Mouse (Mus musculus): ENCODE measurements around the gene Hoxb9. TPM values are rescaled to one million over a fixed set of nuclear protein-coding genes. Genes with fewer than 3 reads are reported as not detected.

Hoxb9 gene
- polyA plus RNA-seq, 1 experiment from 2014 or later: 7.2 TPM

MicroRNAs encoded within 50 kb of the gene (microRNA counts, 519-probe panel; counts per million panel counts)
- microRNA mmu-miR-10a: 5,299 counts per million, percentile 90 among the panel's probes with 10 or more counts
- 51.3 counts per million for microRNA mmu-miR-196a

Small RNA genes within 50 kb of the gene (microRNA-seq; reads per million reads assigned to microRNA genes)
- 97,277 reads per million, percentile 100 among the genes with 10 or more reads in this experiment for gene Mir10a
- not detected for gene Mir196a-1

Other genes with a start within 250 kb of the Hoxb9 start
- not detected in 2 replicates for gene Gip, start 246.9 kb upstream of the Hoxb9 start, polyA plus RNA-seq (2015; fragmentation: Nextera tagmentation; extraction: Ambion mirVana)
- 138 and 141 TPM in 2 replicates for gene Snf8, start 236.6 kb upstream of the Hoxb9 start, polyA plus RNA-seq (2015; fragmentation: Nextera tagmentation; extraction: Ambion mirVana)
- gene Ube2z, start 206.1 kb upstream of the Hoxb9 start, polyA plus RNA-seq (2015; fragmentation: Nextera tagmentation; extraction: Ambion mirVana): 31.0 and 31.7 TPM in 2 replicates
- gene Atp5g1, start 195.8 kb upstream of the Hoxb9 start, polyA plus RNA-seq (2015; fragmentation: Nextera tagmentation; extraction: Ambion mirVana): 530 and 549 TPM in 2 replicates
- gene Calcoco2, start 159.5 kb upstream of the Hoxb9 start, polyA plus RNA-seq (2015; fragmentation: Nextera tagmentation; extraction: Ambion mirVana): not detected in 2 replicates
- gene Ttll6, start 137.7 kb upstream of the Hoxb9 start, polyA plus RNA-seq (2015; fragmentation: Nextera tagmentation; extraction: Ambion mirVana): 0.22 and 0.26 TPM in 2 replicates
- gene Hoxb13, start 77.1 kb upstream of the Hoxb9 start, polyA plus RNA-seq (2015; fragmentation: Nextera tagmentation; extraction: Ambion mirVana): not detected in 2 replicates
- 19.2 and 27.2 TPM in 2 replicates for gene Hoxb8, start 10.4 kb downstream of the Hoxb9 start, polyA plus RNA-seq (2015; fragmentation: Nextera tagmentation; extraction: Ambion mirVana)
- gene Hoxb7, start 15.2 kb downstream of the Hoxb9 start, polyA plus RNA-seq (2015; fragmentation: Nextera tagmentation; extraction: Ambion mirVana): 21.5 and 33.2 TPM in 2 replicates
- 81.9 and 132 TPM in 2 replicates for gene Hoxb6, start 21.0 kb downstream of the Hoxb9 start, polyA plus RNA-seq (2015; fragmentation: Nextera tagmentation; extraction: Ambion mirVana)
- 196 and 216 TPM in 2 replicates for gene Hoxb5, start 31.9 kb downstream of the Hoxb9 start, polyA plus RNA-seq (2015; fragmentation: Nextera tagmentation; extraction: Ambion mirVana)
- 9.5 and 11.3 TPM in 2 replicates for gene Hoxb4, start 46.8 kb downstream of the Hoxb9 start, polyA plus RNA-seq (2015; fragmentation: Nextera tagmentation; extraction: Ambion mirVana)
- 11.9 and 14.5 TPM in 2 replicates for gene Hoxb3, start 51.9 kb downstream of the Hoxb9 start, polyA plus RNA-seq (2015; fragmentation: Nextera tagmentation; extraction: Ambion mirVana)
- gene Hoxb2, start 79.1 kb downstream of the Hoxb9 start, polyA plus RNA-seq (2015; fragmentation: Nextera tagmentation; extraction: Ambion mirVana): 38.6 and 47.2 TPM in 2 replicates
- gene Hoxb1, start 94.3 kb downstream of the Hoxb9 start, polyA plus RNA-seq (2015; fragmentation: Nextera tagmentation; extraction: Ambion mirVana): 0.30 and 0.74 TPM in 2 replicates
- 6.3 and 6.9 TPM in 2 replicates for gene Skap1, start 193.1 kb downstream of the Hoxb9 start, polyA plus RNA-seq (2015; fragmentation: Nextera tagmentation; extraction: Ambion mirVana)